Mouse (Mus musculus) heart, postnatal 4 days (tissue): Measurements from ENCODE around the gene Dnlz. TPM values are rescaled to one million over a fixed set of nuclear protein-coding genes. Genes with fewer than 3 reads are reported as not detected.

Source experiments
- DNase-seq: peaks from one replicate; pipeline ENCODE4 v3.0.0; 2021
- total RNA-seq, 2 experiments: library from RNA; stranded (reverse); gene quantifications; 2 replicates each; pipeline ENCODE4 v1.2.3; 2021

Gene Dnlz
- total RNA-seq, 2 experiments from 2014 or later, result 16.1 to 16.6 TPM

DNA sequence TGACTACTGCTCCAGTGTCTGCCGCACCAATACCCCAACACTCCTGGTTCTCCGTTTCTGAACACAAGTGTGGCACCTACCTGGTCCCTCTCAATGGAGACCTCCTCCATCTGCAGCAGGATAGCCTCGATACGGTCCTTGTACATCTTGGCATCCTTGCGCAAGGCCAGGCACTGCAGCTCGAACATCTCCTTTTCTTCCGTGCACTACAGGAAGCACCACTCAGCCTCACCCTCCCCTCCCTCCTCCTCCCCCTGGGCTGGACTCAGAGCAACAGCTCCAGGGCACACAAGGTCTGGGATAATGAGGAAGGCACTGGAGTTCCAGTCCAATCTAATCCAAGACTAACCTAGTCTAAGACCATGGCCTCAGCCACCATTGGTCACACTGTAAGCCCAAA is 4.8 kb upstream of the Dnlz start:
- no peak for DNase-seq

DNA sequence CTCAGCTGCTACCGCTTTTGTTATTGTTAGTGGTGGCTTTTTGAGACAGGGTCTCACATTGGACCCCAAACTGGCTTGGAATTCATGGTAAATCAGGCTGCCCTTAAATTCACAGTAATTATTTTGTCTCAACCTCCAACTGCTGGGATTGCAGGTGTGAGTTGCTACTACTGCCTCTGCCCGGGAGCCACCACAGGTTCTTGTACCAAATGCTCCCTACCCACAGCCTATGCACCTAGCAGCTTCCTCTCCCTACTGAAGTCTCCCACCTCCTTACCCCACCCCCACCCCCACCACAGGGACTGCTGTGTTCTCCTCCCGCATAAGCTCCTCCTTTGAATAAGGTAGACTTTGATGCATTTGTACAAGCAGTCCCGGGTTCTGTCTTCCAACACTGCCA is 4.3 kb upstream of the Dnlz start:
- DNase-seq, result no peak

DNA sequence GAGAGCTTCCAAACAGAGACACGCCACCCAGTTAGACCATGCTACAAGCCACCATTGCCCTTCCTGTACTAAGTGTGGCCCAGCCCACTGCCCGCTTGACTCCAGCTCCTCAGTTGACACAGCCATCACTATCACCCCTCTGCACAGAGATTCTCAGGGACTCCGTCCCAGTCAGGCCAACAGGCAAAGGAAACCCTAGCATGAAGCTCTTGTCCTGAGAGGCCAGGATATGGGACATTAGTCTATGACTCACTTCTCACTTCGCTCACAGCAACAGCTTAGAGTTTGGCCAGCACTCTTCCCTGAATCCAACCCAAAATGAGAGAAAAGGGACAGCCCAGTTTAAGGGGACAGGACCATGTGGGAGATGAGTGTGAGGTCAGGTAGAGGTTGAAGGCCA is 2.5 kb upstream of the Dnlz start:
- no peak for DNase-seq

DNA sequence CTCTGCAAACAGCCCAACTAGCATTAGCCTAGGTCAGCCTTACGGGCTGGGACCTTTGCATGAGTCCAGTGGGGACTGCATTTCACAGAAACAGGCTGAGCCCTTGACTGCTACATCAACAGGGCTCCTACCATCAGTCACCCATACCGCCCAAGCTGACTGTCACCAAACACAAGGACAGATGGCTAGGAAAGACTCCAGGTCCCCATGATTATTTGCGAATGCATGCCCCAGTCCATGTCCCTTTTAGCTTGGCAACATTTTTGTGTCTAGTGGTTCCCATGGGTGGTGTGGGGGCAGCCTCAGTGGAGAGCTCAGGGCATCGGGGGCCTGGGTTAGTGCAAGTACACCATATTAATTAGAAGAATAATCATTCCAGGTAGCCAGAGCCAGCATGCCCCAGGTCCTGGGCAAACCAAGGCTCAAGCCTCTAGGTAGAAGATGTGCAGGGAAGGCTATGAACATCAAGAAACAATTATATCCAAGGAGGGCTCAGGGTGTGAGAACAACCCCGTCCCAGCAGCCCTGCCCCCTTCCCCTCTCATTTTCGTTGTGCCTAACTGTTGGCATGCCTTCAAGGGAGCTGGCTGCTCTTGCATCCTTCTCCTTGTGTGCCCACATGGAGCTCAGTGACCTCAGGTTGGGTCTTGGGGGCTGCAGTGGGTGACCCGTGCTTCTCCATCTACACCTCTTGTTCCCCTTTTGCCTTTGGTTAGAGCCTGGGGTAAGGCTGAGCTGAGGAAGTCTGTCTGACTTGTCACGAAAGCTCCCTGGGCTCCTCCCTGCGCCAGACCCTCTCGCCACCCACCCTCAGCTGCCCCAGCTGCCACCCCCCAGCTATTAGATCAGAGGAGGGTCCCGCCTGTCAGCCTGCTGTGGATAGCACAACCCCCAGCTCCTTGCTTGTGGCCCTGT is 1.4 kb upstream of the Dnlz start:
- DNase-seq, result no peak

DNA sequence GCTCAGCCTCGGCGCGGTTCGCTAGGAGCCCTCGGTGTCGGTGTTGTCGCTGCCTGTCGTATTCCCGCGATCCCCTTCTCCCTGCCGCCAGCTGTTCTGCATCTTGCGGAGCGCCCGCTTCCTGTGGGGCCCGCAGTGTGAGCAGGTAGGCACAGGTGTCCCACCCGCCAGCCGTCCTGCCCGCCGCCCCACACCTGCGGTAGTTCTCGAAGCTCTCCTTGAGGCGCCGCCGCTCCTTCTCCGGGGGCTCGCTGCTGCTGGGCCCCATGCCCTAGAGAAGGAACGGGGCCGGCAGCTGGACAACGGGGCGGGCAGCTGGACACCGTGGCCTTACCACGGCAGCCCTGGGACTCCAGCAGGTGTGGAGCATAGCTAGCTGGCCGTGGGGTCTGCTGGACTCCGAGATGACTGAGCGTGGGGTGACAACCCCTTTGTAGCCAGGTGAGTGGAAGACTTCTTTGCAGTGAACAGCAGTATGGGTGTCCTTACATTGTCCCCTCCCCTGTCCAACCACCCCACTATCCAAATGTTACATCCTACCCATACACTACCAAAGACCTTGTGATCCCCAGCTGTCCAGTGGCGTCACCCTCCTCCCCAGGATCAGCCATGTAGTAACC is 491 bp upstream of the Dnlz start:
- peak; percentile 49 for DNase-seq

DNA sequence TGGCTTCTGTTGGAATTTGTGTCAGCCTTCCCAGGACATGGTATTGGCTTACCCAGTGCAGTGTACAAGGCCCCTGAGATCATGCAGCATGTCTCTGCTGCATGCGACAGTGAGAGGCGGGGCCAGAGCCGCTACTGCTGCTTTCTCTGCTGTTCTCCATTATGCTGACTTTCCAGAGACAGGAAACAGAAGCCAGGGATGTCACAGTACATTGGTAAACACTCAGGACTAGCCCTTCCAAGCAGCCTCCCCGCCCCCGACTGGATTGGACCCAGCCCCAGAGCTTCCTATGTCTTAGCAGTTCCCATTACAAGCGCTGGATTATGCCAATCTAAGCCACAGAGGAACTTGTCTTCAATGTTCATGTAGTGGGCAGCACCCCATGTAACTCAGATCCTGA is 3.7 kb downstream of the Dnlz start:
- no peak for DNase-seq

DNA sequence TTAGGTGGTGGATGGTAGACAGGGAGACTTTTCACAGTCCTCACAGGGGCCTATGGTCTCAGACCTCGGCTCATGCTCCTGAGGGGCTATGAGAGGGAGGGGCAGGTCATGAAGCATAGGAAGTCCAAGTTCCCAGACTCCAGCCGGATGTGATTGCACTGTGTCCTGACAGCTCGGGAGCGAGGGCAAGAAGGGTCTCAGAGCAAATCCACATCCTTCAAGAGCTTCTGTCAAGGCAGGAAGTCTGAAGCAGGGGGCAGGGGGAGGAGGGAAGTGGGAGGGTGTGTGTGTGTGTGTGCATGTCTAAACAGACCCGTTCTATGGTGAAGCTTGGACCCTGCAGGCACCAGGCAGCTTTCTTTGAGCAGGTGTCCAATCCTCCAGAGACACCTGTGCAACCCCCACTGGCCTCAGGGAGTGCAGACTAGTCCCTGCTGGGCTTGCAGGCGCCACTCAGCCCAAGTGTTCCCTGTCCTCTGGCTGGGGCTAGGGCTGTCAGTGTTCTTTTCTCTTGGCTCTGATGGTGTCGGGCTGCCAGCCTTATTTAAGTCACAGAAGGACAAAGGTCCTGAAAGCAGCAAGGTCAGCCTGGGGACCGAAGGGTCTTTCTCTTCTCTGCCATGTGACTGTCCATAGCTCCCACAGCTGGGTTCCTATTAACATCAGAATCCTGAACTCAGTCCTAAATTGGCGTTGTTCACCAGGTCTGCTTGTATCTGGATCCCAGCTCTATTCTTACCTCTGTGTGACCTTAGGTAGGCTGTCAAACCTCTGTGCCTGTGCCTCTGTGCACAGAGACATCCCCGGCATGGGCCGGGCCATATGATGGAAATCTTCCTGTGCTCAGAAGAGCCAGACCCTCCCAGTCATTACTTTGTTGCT is 9.1 kb downstream of the Dnlz start:
- DNase-seq, result no peak

DNA sequence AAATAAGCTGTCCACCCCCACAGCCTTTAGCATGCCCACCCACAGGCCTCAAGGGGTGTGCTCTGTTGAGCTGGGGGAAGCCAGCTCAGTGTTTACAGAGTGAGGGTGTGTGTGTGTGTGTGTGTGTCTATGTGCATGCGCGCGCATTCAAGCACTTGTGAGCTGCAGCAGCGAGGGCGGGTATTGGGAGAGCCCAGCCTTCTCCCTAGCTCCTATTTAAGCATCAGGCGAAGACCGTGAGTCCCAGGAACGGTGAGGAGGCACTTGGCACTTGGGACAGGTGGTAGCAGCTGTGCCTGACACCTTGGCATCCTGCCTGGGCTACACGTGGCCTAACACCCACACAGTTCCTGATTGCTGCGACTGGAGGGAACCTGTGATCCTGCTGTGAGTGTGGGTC is 9.9 kb downstream of the Dnlz start:
- DNase-seq, result peak; percentile 92

DNA sequence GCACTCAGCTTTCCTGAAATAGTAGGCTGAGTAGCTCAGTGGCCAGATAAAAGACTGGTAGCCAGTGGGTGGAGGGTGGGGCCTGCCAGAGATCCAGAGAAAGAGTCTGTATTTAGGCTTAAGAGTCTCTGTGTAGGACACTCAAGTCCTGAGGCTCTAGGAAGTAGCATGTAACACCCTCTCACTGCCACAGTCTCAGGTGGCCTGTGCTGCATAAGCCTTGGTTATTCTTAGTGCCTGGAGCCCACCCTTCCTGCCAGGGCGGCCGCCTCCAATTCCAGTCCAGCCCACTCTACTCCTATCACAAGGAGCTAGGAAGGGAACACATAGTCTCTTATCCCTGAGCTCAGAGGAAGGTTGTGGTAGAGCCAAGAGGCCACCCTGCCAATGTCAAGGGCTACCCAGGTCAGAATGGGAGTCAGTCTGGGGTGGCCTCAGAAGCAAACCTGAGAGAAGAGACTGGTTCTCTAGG is 10.4 kb downstream of the Dnlz start:
- peak; percentile 52 for DNase-seq

DNA sequence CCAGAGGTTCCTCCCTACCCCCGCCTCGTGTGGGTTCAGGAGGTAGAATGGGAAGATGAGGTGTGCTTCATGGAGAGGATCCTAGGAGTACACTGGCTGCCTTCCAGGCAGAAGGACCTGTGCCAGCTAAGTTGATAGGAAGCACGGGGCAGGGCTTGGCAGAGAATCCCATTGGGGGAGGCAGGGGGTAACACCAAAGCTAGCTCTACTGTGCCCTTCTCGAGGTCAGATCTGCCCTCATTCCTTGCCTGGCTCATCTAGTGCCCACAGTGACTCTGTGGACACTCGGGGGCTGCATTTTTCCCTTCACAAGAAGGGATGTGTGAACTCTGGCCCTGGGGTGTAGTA is 12.7 kb downstream of the Dnlz start:
- DNase-seq, result peak; percentile 92

DNA sequence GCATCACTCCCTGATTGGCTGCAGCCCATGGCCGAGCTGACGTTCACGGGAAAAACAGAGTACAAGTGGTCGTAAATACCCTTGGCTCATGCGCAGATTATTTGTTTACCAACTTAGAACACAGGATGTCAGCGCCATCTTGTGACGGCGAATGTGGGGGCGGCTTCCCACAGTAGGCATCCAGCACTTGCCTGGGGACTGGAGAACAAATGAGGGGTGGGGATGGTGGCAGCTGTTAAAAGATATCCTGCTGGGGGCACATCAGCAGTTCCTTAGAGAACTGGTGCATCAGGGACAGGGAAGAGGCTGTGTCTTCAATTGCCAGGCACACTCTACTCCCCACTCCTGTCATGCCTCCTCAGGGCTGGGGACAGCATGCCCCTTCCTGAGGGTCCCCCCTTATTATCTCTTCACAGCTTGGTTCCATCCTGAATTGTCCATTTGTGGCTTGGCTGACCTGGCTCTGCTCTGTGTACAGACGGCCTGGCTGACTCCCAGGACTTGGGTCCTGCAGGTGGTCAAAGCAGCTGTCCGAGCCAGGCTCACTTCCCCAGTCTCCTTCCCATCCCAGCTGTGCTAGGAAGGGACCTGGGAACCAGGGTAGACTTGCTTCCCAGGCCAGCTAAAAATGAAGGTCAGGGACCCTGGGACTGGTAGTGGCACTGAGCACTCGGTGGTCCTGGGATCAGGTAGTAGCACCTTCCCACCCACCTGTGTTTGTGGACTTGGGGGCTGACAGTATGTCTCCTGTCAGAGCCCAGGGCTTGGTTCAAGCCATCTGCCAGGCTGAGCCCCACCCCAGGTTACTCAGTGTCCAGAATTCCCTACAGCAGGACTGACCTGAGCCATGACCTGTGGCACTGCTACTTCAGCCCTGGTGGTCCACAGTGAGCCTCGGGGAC is 13.4 kb downstream of the Dnlz start:
- no peak for DNase-seq

DNA sequence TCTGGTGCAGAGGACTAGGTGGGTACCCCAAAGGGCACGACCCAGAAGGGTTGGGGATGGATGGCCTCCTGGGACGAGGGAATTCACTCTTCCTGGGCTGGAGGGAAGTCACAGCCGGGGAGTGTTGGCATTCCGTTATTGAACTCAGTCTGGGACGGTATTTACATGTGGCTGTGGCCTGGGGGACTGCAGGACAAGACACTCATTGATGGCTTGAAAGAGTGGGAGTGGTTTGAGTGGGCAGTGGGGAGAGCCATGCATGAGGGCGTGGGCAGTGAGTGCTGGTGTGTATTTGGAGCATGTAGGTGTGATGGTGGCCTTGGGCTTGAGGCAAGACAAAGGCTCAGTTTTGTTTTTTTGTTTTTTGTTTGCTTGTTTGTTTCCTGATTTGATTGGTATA is 21.2 kb downstream of the Dnlz start:
- DNase-seq, result no peak

DNA sequence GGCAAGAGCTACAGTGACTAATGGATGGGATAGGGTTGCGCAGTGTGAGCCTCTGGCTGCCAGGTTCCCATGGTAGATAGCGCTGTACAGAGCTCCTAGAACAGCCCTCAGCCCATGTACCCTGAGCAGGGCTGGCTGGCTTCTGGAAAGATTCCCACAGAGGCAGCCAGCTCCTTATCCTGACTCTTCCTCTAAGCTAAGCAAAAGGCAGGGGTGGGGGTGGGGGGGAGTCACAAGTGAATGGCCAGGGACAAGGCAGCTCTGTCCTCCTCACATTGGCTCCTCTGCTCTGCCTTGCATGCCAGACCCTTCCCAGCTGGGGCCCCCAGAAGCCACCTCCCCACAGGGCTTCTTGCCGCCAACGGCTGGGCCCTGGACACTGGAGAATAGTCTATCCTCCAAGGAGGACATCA is 21.8 kb downstream of the Dnlz start:
- DNase-seq, result no peak

DNA sequence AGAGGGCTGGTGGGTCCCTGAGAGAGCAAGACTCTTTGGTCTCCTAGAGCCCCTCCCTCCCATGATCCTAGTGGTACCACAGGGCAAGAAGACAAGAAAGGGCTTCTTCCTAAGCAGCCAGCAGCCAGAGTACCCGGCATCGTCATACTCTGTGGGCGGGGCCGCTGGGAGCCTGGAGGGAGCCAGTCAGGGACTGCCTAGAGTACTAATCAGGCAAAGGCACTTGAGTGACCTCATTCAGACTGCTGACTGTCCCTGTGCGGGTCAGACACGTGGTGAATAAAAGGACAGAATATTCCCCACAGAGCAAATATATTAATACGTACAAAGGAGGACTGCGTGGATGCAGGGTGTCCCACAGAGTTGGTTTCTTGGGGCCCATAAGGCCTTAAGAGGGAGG is 22.5 kb downstream of the Dnlz start:
- peak; percentile 88 for DNase-seq

DNA sequence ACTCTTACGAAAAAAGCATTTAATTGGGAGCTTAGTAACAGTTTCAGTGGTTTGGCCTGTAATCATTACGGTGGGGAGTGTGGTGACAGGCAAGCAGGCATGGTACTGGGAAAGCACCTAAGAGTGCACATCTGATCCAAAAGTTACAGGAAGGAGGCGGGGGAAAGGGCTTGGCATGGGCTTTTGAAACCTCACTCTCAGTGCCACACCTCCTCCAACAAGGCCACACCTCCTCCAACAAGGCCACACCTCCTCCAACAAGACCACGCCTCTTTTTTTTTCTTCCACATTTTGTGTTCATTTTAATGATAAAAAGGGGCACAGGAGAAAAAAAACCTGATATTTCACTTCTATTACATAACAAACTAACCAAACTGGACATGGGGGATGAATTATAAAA is 24.1 kb downstream of the Dnlz start:
- no peak for DNase-seq

DNA sequence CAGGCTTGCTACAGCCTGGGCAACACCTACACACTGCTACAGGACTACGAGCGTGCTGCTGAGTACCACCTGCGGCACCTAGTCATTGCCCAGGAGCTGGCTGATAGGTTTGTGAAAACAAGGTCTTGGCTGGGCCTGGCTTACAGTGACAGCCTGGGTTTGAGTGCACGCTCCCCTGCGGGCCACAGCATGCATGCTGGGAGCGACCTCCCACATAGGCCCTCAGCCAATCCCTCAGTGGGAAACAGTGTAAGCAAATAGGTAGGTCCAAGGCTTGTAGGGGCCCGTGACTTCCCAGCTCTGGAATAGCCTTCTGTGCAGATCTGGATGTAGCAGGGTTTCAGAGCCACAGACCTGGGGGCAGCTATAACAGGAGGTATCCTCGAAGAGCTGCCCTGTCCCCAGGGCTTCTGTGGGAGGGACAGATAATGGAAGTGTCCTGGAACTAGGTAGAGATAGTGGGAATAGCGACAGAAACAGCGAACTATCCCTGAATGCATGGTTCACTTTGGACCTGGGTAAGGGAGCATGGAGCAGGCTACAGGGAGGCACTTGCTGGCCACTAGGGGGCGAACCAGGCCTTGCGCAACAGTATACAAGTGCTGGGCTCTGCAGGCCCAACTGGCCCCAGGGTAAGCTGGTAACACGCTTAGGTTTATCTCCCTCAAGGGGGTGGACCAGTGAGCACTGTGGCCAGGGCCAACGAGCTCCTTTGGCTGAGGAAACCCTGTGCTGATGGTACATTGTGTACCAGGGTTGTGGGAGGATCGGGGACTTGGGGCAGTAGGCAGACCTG is 26.3 kb downstream of the Dnlz start:
- DNase-seq, result peak; percentile 80

DNA sequence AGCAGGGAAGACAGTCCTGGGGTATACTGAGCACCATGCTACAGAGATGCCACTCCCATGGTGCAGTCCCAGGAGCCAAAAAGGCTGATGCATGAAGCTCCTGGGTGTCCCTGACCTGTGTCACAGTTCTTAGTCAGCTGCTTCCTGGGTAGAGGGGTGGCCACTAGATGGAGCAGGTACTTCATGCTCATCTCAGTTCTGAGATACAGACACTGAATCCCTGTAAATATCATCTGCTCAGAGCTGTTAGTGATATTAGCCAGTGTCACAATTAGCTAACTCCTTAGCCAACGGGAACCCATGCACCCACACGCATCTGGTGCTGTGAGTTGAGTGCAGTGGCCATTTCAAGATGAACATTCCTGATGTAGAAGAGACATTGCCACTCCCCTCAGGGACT is 27.0 kb downstream of the Dnlz start:
- DNase-seq, result peak; percentile 69

DNA sequence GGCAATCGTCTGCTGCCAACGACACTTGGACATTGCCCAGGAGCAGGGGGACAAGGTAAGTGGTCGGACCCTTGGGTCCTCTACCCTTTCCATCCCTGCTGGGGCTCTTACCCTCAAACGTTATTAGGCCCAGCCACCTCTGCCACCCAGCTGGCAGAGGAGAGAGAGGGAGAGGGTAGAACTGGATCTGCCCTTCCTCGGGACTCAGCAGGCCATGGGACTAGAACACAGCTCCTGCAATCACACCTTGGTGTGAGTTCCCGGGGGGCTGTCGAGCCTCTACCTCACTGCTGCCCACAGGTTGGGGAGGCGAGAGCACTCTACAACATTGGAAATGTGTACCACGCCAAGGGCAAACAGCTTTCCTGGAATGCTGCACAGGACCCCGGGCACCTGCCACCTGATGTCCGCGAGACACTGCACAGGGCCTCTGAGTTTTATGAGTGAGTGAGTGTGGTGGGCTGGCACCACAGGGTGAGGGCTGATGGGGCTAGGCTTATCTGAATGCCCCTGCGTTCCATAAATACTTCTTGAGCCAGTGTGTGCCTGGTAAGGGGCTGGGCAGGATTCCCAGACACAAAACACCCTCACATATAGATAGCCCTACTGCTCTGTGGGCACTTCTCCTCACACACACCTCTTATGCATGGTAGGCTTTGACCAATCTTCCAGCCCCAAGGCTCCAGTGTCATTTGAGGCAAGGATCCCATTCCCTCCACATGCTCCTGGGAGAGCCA is 28.2 kb downstream of the Dnlz start:
- peak; percentile 38 for DNase-seq

DNA sequence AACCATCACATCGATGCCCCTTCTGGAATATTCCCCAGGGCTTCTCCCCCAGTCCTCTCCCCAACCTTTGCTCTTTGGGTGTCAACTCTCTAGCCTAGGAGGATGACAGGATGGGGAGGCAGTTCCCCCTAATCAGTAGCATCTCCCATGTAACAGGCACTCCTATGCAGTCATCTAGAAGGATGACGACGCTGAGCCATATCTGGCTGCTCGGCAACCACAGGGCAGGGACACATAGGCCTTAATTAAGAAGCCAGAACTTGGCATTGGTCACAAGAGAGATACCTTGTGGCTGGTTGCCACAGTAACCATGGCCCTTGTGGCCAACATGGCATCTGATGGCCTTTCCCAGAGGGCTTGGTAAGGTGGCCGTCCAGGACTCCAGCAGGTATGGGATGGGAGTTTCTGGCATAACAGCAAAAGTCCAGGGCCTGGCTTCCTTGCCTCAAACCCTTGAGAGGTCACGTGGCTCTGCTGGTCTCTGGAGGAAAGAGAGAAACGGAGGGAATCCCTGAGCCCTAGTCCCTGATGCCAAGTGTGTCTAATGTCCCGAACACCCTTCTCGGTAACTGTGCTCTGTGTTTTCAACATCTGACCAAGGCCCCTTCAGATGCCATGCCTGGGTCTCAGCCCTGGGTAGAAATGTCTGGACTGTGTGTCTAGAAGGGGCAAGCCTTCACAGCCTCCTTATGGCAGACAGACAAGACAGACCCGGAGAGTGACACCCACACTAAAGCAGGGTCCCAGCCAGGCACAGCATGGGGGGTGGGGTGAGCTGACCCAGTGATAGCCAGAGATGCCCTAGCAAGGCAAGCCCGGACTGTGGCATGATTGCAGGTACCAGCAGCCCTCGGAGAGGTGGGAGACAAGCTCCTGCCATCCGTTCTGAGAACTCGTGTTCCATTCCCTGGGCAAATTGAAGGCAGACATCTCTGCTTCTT is 31.4 kb downstream of the Dnlz start:
- DNase-seq, result no peak
